Mouse (Mus musculus) bone marrow, adult 2 months (tissue): ENCODE results near the gene Pgam1. TPM values are rescaled to one million over a fixed set of nuclear protein-coding genes. Genes with fewer than 3 reads are reported as not detected.

Experiments
- H3K27ac ChIP-seq: fragments of 200-500 bp; 2 replicates; pipeline ENCODE4 v1.5.1; 2012; ENCODE audit warnings: low read depth, mild to moderate bottlenecking, control low read depth, inconsistent platforms, low read length; ENCODE audit not compliant: control insufficient read depth, poor library complexity, insufficient read depth
- H3K4me1 ChIP-seq: fragments of 200-500 bp; 2 replicates; pipeline ENCODE4 v1.6.1; 2011; ENCODE audit warnings: low read length; ENCODE audit not compliant: control insufficient read depth, insufficient read depth
- H3K4me3 ChIP-seq: fragments of 200-500 bp; replicated peaks from 2 replicates; pipeline ENCODE3; 2011; ENCODE audit warnings: mild to moderate bottlenecking, low read depth, low read length, control low read depth; ENCODE audit not compliant: control insufficient read depth
- CTCF ChIP-seq: fragments of 200-500 bp; IDR thresholded peaks from 2 replicates; pipeline ENCODE4 v1.5.1; 2011; ENCODE audit warnings: low read length, control low read depth; ENCODE audit not compliant: control insufficient read depth, insufficient read depth
- POLR2A ChIP-seq: fragments of 200-500 bp; IDR thresholded peaks from 2 replicates; pipeline ENCODE4 v1.6.1; 2011; ENCODE audit warnings: low read depth, mild to moderate bottlenecking, control low read depth, low read length, borderline replicate concordance; ENCODE audit not compliant: control insufficient read depth
- WGBS: fragments of 180-500 bp; shearing (Covaris S2); methylation state at CpG from one replicate; pipeline ENCODE4 v1.1.7; 2018; 5-methylcytosine and 5-hydroxymethylcytosine counted together
- polyA plus RNA-seq: library from polyadenylated mRNA; stranded (reverse); fragments of >200 nt; gene quantifications from 2 replicates; pipeline ENCODE4 v1.2.4, GENCODE M21; 2011; ENCODE audit warnings: low replicate concordance; ENCODE audit not compliant: missing spikeins, insufficient read depth, insufficient read length

Pgam1 gene
- polyA plus RNA-seq, 1 experiment, result 160 TPM

DNA sequence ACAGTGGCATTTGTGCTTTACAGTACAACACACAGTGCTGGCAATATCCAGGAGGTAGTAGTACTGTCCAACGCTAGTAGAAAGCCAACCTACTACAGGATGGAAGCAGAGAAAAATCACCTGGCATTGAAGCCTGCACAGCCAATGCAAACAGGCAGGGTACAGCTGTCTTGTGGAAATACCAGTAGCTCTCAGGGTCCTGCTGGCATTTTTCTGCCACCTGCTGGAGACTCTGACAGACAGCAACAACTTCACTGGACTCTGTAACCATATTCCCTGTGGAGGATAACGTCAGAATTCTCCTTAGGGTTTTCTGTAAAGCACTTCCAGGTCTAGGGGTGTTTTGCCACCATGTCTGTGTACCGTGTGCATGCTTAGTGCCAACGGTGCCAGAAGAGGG, 40.6 kb downstream of the Pgam1 start:
- 75% methylated on average over 4 of the region's 4 CpGs for WGBS
- Histone ChIP-seq H3K27ac (no peak overlapping the region), H3K4me1 (no peaks in the 10 kb centered on the region), H3K4me3 (no peak overlapping the region)
- TF ChIP-seq CTCF, result peak; percentile 42; the same call in 1 of the 2 replicates
- no peak for TF ChIP-seq POLR2A

DNA sequence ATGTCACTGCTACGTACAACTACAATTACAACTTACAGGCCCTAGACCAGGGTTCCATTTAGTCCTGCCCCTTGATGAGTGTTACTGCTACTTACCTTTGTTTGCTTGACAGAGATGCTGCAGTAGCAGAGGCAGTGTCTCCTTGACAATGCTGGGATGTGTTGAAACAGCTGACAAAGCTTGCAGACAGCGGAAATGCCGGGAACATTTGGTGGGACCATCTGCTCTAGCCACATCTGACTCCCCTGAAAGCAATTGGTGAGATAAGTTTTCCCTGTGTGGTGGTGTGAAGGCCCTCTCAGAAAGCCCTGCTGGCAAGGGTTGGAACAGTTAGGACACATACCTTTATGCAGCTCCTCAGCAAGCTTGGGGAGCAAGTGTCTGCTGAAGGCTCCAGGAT, 41.9 kb downstream of the Pgam1 start:
- Histone ChIP-seq H3K4me3 (no peak overlapping the region), H3K27ac (no peak overlapping the region), H3K4me1 (no peaks in the 10 kb centered on the region)
- 69% methylated on average over 3 of the region's 3 CpGs for WGBS
- TF ChIP-seq CTCF, result no peak
- no peak for TF ChIP-seq POLR2A

Other genes starting within 250 kb of the Pgam1 start
- 0.50 and 2.7 TPM in 2 replicates for gene Slit1, start 168.3 kb upstream of the Pgam1 start, polyA plus RNA-seq
- gene Arhgap19, start 109.9 kb upstream of the Pgam1 start, polyA plus RNA-seq, result 25.5 and 26.6 TPM in 2 replicates
- 6.4 and 12.0 TPM in 2 replicates for gene Frat1, start 82.0 kb upstream of the Pgam1 start, polyA plus RNA-seq
- gene Frat2, start 63.8 kb upstream of the Pgam1 start, polyA plus RNA-seq, result 4.5 and 9.7 TPM in 2 replicates
- gene Rrp12, start 15.8 kb upstream of the Pgam1 start, polyA plus RNA-seq, result 5.8 and 12.5 TPM in 2 replicates
- 16.4 and 24.6 TPM in 2 replicates for gene Exosc1, start 21.5 kb downstream of the Pgam1 start, polyA plus RNA-seq
- 27.4 and 59.8 TPM in 2 replicates for gene Zdhhc16, start 21.6 kb downstream of the Pgam1 start, polyA plus RNA-seq
- 28.0 and 45.8 TPM in 2 replicates for gene Mms19, start 69.2 kb downstream of the Pgam1 start, polyA plus RNA-seq
- gene Ubtd1, start 69.8 kb downstream of the Pgam1 start, polyA plus RNA-seq, result 6.0 and 10.2 TPM in 2 replicates
- not detected in 2 replicates for gene Ankrd2, start 124.1 kb downstream of the Pgam1 start, polyA plus RNA-seq
- gene Hoga1, start 133.7 kb downstream of the Pgam1 start, polyA plus RNA-seq, result 1.8 TPM in 1 of 2 replicates, not detected in the other
- not detected in 2 replicates for gene 4933411K16Rik, start 140.3 kb downstream of the Pgam1 start, polyA plus RNA-seq
- 1.4 TPM in 1 of 2 replicates, not detected in the other for gene Morn4, start 174.4 kb downstream of the Pgam1 start, polyA plus RNA-seq
- gene Pi4k2a, start 178.5 kb downstream of the Pgam1 start, polyA plus RNA-seq, result 6.6 and 11.5 TPM in 2 replicates
- 2.9 TPM in 1 of 2 replicates, not detected in the other for gene Avpi1, start 217.1 kb downstream of the Pgam1 start, polyA plus RNA-seq
- gene Marveld1, start 235.5 kb downstream of the Pgam1 start, polyA plus RNA-seq, result 8.4 and 16.9 TPM in 2 replicates